Mouse (Mus musculus): ENCODE measurements around the gene Vegfd. TPM values are rescaled to one million over a fixed set of nuclear protein-coding genes. Genes with fewer than 3 reads are reported as not detected.
A peak's percentile ranks its signal among the peaks of the same experiment; 100 is the strongest.

Vegfd gene
- polyA plus RNA-seq, 1 experiment from 2014 or later = 1.2 TPM

- no peak for ATAC-seq (ENCODE audit: insufficient read depth, low FRiP score, low TSS enrichment)
- Histone ChIP-seq H3K9me3 (ENCODE audit: control insufficient read depth, low read length) (no peaks in the 10 kb centered on the region), H3K27me3 (ENCODE audit: control insufficient read depth, insufficient read depth, low read length) (no peaks in the 10 kb centered on the region), H3K9ac (ENCODE audit: low read length) (no peak overlapping the region), H3K4me3 (ENCODE audit: low read depth, low read length) (no peak overlapping the region), H3K36me3 (ENCODE audit: control insufficient read depth, insufficient read depth, low read length) (no peaks in the 10 kb centered on the region), H3K4me2 (ENCODE audit: low read depth) (no peak overlapping the region), H3K27ac (ENCODE audit: low read depth, low read length) (no peak overlapping the region), H3K4me1 (ENCODE audit: control insufficient read depth, insufficient read depth, low read length) (no peaks in the 10 kb centered on the region)
- 84% methylated on average over 12 of the region's 12 CpGs for WGBS
- no peak for DNase-seq (ENCODE audit: low spot score)
Measured at GRCm38 (mm10) chrX:164445601-164446000, 72.4 kb downstream of the Vegfd start.

GRCm38 (mm10) chrX:164446106-164446551 is 73.0 kb downstream of the Vegfd start:
- Histone ChIP-seq H3K27ac (ENCODE audit: low read depth, low read length) (no peak overlapping the region), H3K9ac (ENCODE audit: low read length) (no peak overlapping the region), H3K4me2 (ENCODE audit: low read depth) (no peak overlapping the region), H3K27me3 (ENCODE audit: control insufficient read depth, insufficient read depth, low read length) (no peaks in the 10 kb centered on the region), H3K36me3 (ENCODE audit: control insufficient read depth, insufficient read depth, low read length) (no peaks in the 10 kb centered on the region), H3K4me1 (ENCODE audit: control insufficient read depth, insufficient read depth, low read length) (no peaks in the 10 kb centered on the region), H3K9me3 (ENCODE audit: control insufficient read depth, low read length) (no peaks in the 10 kb centered on the region), H3K4me3 (ENCODE audit: low read depth, low read length) (no peak overlapping the region)
- 74% methylated on average over 10 of the region's 10 CpGs for WGBS
- DNase-seq (ENCODE audit: low spot score) = no peak
- ATAC-seq (ENCODE audit: insufficient read depth, low FRiP score, low TSS enrichment) = no peak

DNA sequence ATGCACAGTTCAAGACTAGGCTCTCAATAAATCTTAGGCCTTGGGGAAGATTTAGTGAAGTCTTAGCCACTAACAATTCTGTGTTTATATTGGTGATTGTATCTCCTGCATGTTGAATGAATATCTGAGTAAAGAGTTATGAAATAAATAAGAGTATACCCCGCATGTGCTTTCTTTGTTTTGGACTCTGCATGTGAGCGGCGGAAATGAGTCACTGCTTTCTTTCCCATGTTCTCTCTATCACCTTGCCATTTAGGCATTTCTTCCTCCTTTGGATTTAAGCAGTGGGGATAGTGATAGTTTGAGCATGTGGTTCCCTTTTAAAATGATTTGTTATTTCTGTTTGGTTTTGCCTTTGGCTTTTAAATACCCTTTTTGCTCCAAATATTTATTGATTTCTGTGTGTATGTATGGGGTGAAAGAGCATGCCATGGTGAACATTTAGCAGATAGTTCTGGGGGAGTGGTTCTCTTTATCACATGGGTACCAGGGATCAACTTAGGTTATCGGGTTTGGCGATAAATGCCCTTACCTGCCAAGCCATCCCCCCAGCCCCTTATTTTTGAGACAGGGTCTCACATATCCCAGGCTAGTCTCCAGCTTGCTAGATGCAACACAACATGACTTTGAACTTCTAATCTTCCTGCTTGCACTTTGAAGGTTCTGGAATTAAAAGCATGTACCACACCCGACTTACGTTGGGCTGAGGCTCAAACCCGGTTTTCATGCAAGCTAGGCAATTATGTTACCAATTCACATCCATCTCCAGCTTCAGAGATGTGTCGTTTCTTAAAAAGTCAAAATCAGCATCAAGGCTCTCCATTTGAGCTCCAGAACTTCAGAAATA is 73.9 kb downstream of the Vegfd start:
- no peak for ATAC-seq (ENCODE audit: insufficient read depth, low FRiP score, low TSS enrichment)

DNA sequence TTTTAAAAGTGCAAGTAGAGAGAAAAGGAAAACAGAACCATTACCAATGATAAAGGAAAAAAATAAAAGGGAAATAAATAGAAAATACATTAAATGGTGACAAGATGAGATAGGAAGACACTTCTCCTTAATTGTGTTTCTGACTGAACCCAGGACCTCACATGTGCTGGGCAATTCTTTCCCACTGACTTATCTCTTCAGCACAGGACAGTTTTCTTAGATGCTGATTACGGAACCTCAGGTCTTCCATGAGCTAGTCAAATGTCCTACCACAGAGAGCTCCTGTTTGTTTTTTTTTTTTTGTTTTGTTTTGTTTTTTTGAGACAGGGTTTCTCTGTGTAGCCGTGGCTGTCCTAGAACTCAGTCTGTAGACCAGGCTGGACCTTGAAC is 74.5 kb downstream of the Vegfd start:
- Histone ChIP-seq H3K9me3 (ENCODE audit: control insufficient read depth, low read length) (no peaks in the 10 kb centered on the region), H3K4me1 (ENCODE audit: control insufficient read depth, insufficient read depth, low read length) (no peaks in the 10 kb centered on the region), H3K4me3 (ENCODE audit: low read depth, low read length) (no peak overlapping the region), H3K9ac (ENCODE audit: low read length) (no peak overlapping the region), H3K27me3 (ENCODE audit: control insufficient read depth, insufficient read depth, low read length) (no peaks in the 10 kb centered on the region), H3K27ac (ENCODE audit: low read depth, low read length) (no peak overlapping the region), H3K36me3 (ENCODE audit: control insufficient read depth, insufficient read depth, low read length) (no peaks in the 10 kb centered on the region), H3K4me2 (ENCODE audit: low read depth) (no peak overlapping the region)
- WGBS = 78% methylated on average over 2 of the region's 2 CpGs
- DNase-seq (ENCODE audit: low spot score) (no peak), ATAC-seq (ENCODE audit: insufficient read depth, low FRiP score, low TSS enrichment) (no peak)

More for the DNA sequence above, 73.9 kb downstream of the Vegfd start:
- Histone ChIP-seq H3K36me3 (ENCODE audit: control insufficient read depth, insufficient read depth, low read length) (no peaks in the 10 kb centered on the region), H3K4me3 (ENCODE audit: low read depth, low read length) (no peak overlapping the region), H3K4me2 (ENCODE audit: low read depth) (no peak overlapping the region), H3K27me3 (ENCODE audit: control insufficient read depth, insufficient read depth, low read length) (no peaks in the 10 kb centered on the region), H3K9me3 (ENCODE audit: control insufficient read depth, low read length) (no peaks in the 10 kb centered on the region), H3K9ac (ENCODE audit: low read length) (no peak overlapping the region), H3K4me1 (ENCODE audit: control insufficient read depth, insufficient read depth, low read length) (no peaks in the 10 kb centered on the region), H3K27ac (ENCODE audit: low read depth, low read length) (no peak overlapping the region)
- WGBS = 89% methylated on average over 9 of the region's 9 CpGs
- DNase-seq (ENCODE audit: low spot score) = no peak

DNA sequence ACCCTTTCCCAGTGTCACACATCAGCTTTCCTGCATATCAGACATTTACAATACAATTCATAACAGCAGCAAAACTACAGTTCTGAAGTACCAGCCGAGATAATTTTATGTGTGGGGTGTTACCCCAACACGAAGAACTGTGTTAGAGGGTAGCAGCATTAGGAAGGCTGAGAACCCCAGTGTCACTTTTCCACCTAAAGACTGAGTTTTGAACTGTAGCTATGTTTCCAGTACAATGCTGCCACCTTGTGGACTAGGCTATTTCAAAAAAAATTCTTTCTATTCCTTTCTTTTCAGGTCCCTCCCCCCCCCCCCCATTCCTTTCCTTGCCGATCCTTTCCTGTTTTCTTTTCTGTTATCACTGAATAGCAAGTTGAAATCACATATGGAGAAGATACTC is 76.0 kb downstream of the Vegfd start:
- Histone ChIP-seq H3K27ac (ENCODE audit: low read depth, low read length) (no peak overlapping the region), H3K9ac (ENCODE audit: low read length) (no peak overlapping the region), H3K4me2 (ENCODE audit: low read depth) (no peak overlapping the region), H3K4me1 (ENCODE audit: control insufficient read depth, insufficient read depth, low read length) (no peaks in the 10 kb centered on the region), H3K27me3 (ENCODE audit: control insufficient read depth, insufficient read depth, low read length) (no peaks in the 10 kb centered on the region), H3K9me3 (ENCODE audit: control insufficient read depth, low read length) (no peaks in the 10 kb centered on the region), H3K36me3 (ENCODE audit: control insufficient read depth, insufficient read depth, low read length) (no peaks in the 10 kb centered on the region), H3K4me3 (ENCODE audit: low read depth, low read length) (no peak overlapping the region)
- 47% methylated on average over 3 of the region's 3 CpGs for WGBS
- ATAC-seq (ENCODE audit: insufficient read depth, low FRiP score, low TSS enrichment) (no peak), DNase-seq (ENCODE audit: low spot score) (peak; percentile 21)

Other genes starting within 250 kb of the Vegfd start
- 0.13 and 0.14 TPM in 2 replicates for gene Ace2, start 234.0 kb upstream of the Vegfd start, polyA plus RNA-seq (2014; fragmentation: Nextera tagmentation; extraction: Ambion mirVana)
- 0.17 and 0.66 TPM in 2 replicates for gene Bmx, start 115.2 kb upstream of the Vegfd start, polyA plus RNA-seq (2014; fragmentation: Nextera tagmentation; extraction: Ambion mirVana)
- gene Pir, start 104.0 kb upstream of the Vegfd start, polyA plus RNA-seq (2014; fragmentation: Nextera tagmentation; extraction: Ambion mirVana) = 4.6 and 5.3 TPM in 2 replicates
- 15.5 and 16.7 TPM in 2 replicates for gene Piga, start 46.4 kb downstream of the Vegfd start, polyA plus RNA-seq (2014; fragmentation: Nextera tagmentation; extraction: Ambion mirVana)
- gene Asb11, start 63.6 kb downstream of the Vegfd start, polyA plus RNA-seq (2014; fragmentation: Nextera tagmentation; extraction: Ambion mirVana) = not detected in 2 replicates
- gene Asb9, start 132.9 kb downstream of the Vegfd start, polyA plus RNA-seq (2014; fragmentation: Nextera tagmentation; extraction: Ambion mirVana) = 0.35 and 0.48 TPM in 2 replicates

Measured in neural tube, embryonic 11.5 days (tissue).